Mouse (Mus musculus) heart, postnatal 25 days (tissue): ENCODE data around the gene Pappa. TPM values are rescaled to one million over a fixed set of nuclear protein-coding genes. Genes with fewer than 3 reads are reported as not detected.

ENCODE experiments used
- DNase-seq: peaks from one replicate; pipeline ENCODE4 v3.0.0; 2022; ENCODE audit warnings: low spot score
- intact Hi-C: fragments of 180-260 bp; cut with DNase I; formaldehyde crosslinking; loops from one replicate; pipeline ENCODE4 v1.15.1; 2025
- total RNA-seq, 2 experiments: library from RNA; stranded (reverse); gene quantifications; 2 replicates each; pipeline ENCODE4 v1.2.3; 2021

Pappa gene
- total RNA-seq, result under 1 TPM; 0.36 to 0.47 TPM

DNA sequence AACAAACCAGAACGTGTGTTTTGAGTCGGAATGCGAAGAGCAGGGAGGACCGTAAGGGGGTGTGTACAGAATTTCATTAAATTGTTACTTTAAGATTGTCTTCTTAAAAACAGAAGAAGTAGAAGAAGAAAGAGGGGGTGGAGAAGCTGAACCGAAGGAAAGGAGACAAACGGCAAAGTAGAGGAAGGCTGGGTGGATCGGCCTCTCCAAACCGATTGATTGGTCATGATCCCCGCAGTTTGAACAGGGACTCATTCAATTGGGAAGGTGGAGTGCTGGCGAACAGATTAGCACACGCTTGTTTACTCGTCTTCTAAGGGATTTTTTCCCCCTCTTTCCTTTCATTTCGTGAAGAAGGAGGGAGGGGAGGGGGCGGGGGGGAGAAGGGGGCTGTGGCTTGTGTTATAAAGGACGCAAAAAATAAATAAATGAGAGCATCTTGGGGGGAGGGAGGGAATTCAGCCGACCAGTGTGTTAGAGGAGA lies at the start of gene Pappa:
TSS of gene Pappa (plus strand) at position 434 of the 484 bp plus-strand sequence.
- intact Hi-C loops, result loop anchor here (2.0 to 10.0 kb wide), 3 partner anchors 191 to 464 kb away; no protein-coding TSS in a partner anchor
- no peak for DNase-seq

DNA sequence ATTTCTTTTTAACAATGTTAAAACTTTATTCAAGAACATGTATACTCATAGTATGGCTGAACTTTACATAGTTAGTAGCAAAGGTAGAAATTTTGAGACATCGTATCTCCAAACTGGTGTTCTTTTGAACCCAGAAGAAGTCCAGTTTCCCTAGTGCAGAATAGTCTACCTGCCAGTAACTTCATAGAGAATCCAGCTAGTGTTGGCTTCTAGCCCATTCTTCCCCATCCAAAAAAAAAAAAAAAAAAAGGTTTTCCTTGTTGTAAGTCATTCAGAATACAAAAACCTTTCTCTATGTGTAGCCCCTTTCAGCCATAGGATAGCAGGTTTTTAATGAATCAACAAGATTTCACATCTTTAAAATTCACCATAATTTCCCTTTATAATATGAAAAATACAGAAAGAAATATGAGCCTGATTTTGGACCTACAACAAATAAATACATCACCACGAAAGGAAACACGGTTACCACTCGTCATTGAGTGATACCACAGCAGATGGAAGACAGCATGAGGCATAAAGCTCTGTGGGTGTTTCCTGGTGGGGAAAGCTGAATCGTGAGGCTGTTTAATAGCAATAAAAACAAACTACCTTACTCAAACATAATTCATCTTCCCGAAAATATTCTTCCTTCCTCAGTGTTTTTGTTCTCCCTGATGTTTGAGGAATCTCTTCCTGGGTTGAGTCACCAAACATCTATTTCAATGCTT lies 45.9 kb upstream of the Pappa start:
- DNase-seq, result no peak
- intact Hi-C loops, result no loop called here

DNA sequence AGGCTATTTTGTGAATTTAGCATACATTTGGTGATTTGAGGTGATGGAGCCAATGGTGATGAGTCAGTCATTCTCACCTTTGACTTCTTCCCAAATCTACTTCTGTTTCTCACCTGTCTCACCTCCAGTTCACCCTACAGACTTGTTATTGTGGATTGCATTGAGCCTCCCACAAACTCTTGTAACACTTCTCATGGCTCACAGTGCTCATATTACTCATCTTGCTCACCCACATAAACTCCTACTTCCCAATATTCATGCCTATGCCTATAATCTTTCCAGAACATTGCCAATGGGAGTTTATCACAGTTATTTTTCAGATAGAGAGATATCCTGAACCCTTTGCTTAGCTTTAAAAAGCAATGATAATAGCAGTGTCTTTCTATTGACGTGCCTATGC lies 37.1 kb upstream of the Pappa start:
- intact Hi-C loops, result no loop called here
- DNase-seq, result no peak

DNA sequence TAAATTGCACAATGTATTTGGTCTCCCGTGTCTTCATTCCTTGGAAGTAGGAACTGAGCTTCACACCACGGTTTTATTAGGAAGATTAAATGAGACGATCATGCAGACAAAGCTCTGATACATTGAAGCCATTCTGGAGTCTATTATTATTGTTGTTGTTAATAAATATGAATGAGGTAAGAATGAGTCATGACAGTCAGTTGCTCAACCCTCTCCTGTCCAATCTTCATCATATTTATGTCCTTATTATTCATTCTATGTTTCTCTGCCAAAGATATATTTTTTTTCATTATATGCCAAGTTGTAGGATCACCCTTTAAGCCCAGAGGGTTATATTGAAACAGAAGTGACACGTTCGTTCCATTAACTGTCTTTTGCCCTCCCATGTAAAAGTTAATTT lies 36.4 kb upstream of the Pappa start:
- no peak for DNase-seq
- intact Hi-C loops, result no loop called here

DNA sequence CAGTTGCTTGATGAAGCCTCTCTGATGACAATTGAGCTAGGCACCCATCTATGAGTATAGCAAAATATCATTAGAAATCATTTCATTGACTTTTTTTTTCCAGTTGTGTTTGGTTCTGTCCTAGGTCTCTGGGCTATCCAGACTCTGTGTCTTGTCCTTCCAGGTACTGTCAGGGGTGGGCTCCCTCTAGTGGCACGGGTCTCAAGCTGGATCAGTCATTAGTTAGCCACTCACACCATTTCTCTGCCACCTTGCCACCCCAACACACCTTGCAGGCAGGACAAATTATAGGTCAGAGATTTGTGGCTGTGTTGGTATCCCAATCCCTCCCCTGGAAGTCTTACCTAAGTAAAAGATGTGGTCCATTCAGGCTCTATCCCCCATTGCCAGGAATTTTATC lies 31.8 kb upstream of the Pappa start:
- intact Hi-C loops, result no loop called here
- DNase-seq, result no peak

DNA sequence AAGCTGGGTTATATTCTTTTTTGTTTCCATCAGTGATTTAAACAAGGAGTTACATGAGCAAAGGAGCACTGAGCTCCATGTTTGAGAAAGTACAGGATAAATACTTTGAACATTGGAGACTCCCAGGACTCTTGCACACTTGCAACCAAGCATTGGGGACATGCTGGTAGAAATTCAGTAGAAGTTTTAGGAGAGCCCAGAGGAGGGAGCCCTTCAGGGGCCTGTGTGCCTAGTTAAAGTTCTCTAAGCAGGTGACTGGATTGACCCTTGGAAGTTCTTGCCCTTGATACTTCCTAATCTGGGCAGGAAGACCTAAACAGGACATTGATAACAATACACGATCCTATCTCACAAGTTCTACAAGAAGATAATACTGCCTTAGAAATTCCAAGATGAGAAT lies 3.6 kb upstream of the Pappa start:
- DNase-seq, result no peak
- intact Hi-C loops, result loop anchor here (5.0 to 10.0 kb wide), 2 partner anchors 194 to 467 kb away; no protein-coding TSS in a partner anchor

DNA sequence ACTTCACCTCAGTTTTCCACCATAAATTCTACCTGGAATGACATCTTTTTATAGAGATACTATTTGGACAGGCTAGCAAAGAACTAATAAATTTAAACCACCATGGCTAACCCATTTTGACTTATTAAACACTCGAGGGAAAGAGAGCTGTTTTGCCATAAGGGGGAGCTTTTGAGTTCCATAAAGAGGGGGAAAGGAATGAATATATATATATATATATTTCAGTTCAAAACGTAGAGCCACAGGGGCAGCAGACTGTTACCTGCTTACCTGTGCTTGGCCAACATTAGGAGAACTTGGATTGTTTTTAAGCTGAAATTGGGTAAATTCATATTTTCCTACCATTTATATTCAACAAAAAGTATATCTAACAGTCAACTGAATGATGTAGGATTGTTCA lies 1.1 kb upstream of the Pappa start:
- DNase-seq, result no peak
- intact Hi-C loops, result loop anchor here (2.0 to 10.0 kb wide), 3 partner anchors 192 to 464 kb away; no protein-coding TSS in a partner anchor

DNA sequence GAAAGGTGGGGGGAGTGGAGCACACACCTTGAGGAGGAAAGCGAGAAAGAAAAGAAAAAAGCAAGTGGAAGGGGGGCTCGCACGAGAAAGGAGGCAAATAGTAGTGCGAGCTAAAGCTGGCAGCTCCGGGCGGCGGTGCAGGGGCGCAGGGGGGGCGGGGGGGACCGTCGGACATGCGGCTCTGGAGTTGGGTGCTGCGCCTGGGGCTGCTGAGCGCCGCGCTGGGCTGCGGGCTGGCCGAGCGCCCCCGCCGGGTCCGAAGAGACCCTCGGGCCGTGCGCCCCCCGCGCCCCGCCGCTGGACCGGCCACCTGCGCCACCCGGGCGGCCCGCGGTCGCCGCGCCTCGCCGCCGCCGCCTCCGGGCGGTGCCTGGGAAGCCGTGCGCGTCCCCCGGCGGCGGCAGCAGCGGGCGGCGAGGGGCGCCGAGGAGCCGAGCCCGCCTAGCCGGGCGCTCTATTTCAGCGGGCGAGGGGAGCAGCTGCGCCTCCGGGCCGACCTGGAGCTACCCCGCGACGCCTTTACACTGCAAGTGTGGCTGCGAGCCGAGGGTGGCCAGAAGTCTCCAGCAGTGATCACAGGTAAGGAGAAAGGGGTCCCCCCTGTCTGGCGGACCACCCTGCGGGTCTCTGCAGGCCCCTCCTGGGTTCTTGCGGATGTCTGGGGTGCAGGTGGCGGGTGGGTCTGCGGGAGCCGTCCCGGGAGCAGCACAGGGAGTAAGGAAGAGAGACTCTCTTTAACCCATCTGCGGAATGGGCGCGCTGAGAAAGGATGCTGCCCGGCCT lies 586 bp downstream of the Pappa start:
- no peak for DNase-seq
- intact Hi-C loops, result loop anchor here (5.0 to 10.0 kb wide), 2 partner anchors 190 to 463 kb away; no protein-coding TSS in a partner anchor

DNA sequence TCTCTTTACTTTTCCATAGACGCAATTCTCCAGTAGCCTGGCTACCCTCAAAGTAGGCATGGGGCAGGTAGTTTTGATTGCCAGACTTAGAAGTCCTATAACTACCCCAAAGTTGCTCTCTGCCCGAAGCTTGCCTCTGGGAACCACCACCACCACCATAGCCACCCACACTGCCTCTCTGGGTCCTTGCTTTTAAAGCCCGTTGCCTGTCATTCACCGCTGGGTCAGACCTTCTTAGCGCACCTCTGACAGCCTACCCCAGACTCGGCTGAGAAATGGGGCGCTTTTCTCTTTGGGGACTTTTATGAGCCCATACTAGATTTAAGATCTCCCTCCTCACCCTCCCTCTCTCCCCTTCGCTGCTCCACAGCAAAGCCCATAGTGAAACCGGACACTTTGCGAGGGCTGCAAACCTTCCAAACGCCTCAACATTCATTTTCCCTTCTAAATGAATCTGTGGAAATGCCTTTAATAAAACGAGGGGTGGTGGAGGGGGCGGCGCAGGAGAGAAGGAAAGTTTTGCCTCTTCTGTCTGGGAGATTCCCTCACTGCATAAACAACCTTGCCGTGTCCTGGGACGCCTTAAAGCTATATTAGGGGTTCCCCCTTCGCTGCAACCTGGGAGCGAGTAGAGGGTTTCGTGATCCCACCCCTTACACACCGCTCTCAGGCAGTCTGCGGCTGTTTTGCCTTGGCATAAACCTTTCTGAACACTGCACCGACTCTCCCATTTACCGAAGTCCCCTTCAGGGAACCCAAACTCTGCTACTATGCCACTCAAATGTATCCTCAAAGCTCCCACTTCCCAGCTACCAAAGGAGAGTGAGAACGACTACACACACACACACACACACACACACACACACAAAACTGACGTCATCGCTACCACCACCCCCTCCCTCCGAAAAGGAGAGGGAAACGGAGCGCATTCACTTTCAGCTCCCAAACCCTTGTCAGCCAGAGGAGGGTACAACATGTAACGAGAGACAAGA lies 1.7 kb downstream of the Pappa start:
- intact Hi-C loops, result loop anchor here (10.0 kb wide), 1 partner anchor 189 kb away; no protein-coding TSS in a partner anchor
- peak; percentile 6 for DNase-seq

DNA sequence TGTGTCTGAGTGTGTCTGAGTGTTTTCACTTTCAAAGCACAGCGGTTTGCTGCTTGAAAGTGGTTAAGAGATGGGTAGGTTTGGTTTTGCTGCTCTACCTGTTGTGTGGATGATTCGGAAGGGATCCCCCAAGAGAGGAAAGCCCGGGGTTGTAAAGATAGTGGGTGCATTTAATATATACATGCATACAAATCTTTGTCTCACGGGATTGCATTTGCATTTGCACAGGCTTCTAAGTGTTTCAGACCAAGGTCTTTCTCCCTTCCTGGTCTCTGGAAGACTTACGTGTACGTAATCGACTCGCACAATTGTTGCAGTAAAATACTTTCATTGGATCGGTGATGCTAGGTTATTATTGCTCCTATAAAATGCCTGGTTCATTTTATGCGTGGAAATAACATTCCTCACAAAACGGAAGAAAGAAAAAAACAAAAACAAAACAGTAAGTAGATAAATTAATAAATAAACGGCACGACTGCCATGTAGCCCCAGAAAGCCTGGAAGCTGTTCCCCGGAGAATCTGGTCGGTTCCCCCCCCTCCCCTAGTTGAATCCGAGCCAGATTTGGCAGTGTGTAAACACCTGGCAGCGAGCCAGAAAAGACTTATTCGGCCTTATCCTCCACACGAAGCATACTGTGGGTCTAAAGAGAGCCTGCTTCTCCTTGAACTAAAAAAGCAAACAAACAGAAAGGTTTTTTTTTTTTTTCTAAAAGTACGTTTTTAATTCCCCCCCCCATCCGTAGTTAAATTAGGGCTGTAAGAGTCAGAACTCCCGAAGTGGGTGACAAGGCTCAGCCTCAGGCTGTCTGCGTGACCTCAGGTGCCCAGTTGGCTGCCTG lies 2.7 kb downstream of the Pappa start:
- DNase-seq, result no peak
- intact Hi-C loops, result loop anchor here (10.0 kb wide), 1 partner anchor 188 kb away; no protein-coding TSS in a partner anchor

DNA sequence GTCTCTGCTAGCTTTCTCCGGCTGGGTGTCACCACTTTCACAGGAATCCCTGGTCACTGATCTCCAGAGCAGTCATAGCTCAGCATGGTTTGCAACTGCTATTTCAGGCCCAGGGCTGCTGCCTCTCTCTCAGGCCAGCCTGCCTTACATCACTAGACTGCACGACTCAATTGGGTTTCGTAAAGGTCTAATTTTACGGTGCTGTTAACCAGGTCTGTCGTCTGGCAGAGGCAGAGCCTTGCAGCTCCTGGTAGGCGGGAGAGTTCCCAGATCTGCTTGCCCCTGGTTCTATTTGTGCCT lies 3.3 kb downstream of the Pappa start:
- peak; percentile 13 for DNase-seq
- intact Hi-C loops, result loop anchor here (10.0 kb wide), 1 partner anchor 188 kb away; no protein-coding TSS in a partner anchor

DNA sequence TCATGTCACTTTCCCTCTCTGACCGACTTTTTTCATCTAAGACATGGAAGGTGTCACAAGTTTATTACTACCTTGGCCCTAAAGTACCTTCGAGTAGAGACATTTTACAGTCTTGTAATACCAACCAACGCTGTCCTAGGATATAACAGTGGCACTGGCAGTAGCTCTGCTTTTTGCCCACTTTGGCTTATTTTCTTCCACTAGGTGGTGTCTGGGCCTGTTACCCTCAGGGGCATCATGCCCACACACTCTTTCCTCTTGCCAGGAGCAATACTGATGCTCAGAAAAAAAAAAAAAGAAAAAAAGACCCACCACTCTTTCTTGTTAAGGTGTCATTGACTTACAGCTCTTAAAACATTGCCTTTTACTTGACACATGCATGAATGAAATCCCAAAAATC lies 8.7 kb downstream of the Pappa start:
- intact Hi-C loops, result no loop called here
- DNase-seq, result no peak

DNA sequence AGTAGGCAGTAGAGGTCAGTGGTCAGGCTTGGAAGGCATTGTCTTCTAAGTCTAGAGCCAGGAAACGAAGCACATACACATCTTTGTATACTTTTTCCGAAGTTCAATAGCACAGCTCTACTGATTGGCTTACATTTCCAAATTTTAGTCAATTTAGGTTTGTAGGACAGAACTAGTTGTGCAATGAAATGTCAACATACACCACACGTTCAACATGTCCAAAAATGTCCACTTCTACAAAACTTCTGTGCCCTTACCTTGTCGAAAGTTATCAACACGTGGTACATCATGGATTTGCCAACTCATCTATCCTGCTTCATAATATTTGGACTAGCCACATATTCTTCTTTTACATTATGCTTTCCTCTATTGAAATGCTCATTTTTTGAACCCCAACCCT lies 10.4 kb downstream of the Pappa start:
- intact Hi-C loops, result no loop called here
- DNase-seq, result no peak

DNA sequence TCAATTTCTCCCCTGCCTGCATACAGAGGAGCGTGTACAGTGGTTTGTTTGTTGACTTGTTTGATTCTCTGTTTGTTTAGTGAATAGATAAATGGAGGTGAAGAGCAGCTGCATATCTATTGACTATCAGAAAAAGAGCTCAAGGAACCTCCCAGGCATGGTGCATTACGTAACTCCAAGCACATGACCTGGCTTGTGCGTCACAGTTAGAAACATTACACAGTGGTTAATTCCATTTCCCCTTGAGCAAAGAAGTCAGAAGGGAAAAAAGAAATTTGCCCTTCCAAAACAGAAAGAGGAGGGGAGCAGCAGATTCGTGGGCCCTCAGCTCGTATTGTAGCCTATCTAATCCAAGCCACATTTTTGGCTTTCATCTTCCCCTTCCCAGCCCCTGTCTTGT lies 11.1 kb downstream of the Pappa start:
- intact Hi-C loops, result no loop called here
- no peak for DNase-seq

DNA sequence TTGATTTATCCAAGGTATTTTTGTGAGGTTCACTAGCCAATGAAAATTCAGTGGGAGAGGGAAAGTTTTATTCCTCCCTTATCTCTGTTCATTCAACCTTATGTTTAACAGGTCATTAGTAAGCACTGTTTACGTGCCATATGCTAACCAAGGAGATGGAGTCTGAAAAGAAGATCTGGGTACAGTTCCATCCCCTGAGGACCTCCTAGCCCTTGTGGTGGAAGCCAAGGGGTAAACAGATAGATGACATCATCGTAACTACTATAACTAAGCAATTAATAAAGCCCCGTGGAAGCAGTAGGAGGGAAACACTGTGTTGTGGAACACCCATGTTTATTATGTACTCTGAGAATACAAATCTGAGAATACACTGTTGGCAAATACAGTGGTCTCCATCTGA lies 12.6 kb downstream of the Pappa start:
- no peak for DNase-seq
- intact Hi-C loops, result no loop called here

DNA sequence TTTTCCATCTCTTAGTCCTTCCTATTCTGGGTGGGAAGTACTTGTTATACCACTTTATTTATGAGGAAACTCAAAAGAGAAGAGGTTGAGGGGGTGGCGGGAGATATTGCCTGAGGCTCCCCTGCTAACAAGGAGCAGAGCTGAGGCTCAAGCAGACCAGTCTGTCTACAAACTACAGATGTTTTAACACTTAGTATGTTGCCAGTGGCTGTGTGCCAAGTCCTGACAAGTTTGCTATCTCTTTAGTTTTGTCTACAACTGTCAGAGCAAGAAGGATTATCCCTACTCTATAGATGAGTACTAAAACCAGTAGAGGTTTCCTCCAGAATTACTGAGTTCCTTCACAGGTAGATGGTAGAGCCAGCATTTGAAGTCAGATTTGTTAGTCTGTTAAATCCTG lies 23.0 kb downstream of the Pappa start:
- intact Hi-C loops, result no loop called here
- no peak for DNase-seq

DNA sequence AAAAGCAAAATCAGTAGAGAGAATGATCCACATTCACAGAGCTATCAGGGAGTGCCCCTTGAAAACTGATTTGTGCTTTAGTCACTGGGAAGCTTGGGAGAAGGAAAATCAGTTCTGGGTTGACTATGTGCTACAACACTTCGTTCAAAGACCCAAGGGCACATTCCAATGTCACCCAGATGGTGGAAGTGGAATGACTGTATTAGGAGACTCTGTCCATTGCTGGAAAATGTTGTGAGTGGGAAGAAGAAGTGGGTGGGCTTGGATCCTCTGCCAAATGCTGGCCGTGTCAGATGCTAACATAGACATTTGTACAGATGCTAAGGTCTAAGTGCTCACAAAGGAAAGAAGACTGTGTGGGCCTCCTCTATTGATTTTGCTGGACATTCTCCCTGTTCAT lies 29.6 kb downstream of the Pappa start:
- no peak for DNase-seq
- intact Hi-C loops, result no loop called here

DNA sequence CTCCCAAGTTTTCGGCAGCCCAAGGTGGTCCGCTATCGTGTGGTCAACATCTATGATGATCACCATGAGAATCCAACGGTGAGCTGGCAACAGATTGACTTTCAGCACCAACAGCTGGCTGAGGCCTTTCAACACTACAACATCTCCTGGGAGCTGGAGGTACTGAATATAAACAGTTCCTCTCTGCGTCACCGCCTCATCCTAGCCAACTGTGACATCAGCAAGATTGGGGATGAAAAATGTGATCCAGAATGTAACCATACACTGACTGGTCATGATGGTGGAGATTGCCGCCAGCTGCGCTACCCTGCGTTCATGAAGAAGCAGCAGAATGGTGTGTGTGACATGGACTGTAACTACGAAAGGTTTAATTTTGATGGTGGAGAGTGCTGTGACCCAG lies 32.3 kb downstream of the Pappa start:
- intact Hi-C loops, result no loop called here
- DNase-seq, result no peak

DNA sequence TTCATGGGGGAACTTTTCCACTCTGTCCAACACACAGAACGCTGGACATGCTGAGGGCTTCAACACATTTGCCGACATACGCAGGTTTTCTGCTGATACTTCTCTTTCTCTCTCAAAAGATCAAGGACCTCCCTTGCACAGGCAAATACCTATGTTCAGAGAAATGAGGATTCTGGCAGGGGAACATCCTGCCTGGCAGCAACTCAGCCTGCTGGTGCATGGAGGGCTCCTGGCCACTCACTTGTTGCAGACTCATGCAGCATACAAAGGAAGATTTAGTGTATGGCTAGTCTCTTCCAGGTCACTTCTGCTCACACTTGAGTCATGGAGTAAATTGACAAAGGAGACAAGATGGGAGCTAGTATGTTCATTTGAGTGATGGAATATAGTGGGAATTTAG lies 34.7 kb downstream of the Pappa start:
- DNase-seq, result no peak
- intact Hi-C loops, result no loop called here
